Mouse (Mus musculus) central nervous system, embryonic 14 days (tissue): ENCODE measurements around the gene Ccz1. TPM values are rescaled to one million over a fixed set of nuclear protein-coding genes. Genes with fewer than 3 reads are reported as not detected.

Experiments
- polyA plus RNA-seq: library from polyadenylated mRNA; depleted of rRNA; stranded (reverse); fragments of >200 nt; gene quantifications from 2 replicates; pipeline ENCODE4 v1.2.3, GENCODE M21; 2012; rRNA removed

Gene Ccz1
- polyA plus RNA-seq = 56.6 and 62.3 TPM in 2 replicates

DNA sequence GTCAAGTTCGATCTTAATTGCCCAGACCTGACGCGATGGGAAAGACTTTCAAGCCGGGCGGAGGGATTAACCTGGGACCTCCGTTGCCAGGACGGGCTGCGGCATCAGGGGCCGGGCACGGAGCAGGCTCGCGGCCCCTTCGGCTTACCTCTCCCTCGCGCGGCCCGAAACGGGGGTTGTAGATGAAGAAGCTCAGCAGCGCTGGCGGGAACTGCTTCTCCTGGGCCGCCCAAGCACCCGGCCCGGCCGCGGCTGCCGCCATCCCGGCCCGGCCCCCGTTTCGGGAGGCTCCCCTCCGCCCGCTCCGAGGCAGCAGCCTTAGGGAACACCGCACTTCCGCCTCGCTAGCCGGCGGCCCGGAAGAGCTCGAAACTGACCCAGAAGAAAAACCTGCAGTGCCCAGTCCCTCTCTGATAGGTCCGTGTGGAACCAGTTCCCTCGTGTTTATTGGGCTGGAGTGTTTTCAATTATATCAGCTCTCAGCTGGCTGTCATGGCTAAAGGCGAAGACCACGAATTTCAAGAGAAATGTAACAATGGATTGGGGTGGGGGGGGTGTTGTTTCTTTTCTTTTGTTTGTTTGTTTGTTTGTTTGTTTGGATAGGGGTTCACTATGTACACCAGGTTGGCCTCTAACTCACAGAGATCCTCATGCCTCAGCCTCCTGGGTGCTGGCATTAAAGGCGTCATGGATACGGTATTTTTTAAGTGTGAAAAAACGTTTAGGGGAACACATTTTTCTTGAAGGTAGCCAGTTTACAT, at the start of gene Ccz1:
Gene Ccz1 (minus strand): TSS at position 327 of the 761 bp plus-strand sequence.

DNA sequence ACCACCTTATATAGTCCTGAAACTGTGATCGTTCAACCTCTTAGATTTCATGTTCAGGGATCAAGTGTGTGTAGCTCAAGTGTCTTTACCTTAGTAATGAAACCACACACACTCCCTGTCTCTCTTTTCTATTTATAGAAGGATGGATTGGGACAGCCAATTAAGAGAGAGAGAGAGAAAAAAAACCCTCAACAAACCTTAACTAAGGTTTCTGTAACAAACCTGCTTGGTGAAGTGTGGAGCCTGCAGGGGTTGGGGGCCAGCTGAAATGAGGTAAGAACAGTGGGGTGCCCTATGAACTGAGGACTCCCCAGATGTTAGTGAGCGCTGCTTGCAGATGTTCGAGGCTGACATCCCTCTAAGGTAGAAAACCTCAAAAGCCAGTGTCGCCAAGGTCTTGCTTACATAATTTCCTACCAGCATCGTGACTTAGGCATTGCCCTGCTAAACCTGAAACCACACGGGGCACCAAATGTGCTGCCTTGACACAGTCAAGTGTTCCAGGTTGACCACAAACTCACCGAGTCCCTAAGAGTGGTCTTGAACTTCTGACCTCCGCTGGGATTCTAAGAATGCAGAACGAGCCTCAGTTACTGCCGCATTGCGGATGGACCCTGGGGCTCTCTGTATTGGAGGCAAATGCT, 12.1 kb upstream of the Ccz1 start, which contains the start of gene Ocm:
Gene Ocm (minus strand): TSS at position 51 of the 644 bp plus-strand sequence.

Other genes with a start within 250 kb of the Ccz1 start
- gene Eif2ak1, start 197.1 kb downstream of the Ccz1 start, polyA plus RNA-seq = 29.5 and 31.3 TPM in 2 replicates
- 0.39 and 0.49 TPM in 2 replicates for gene Ankrd61, start 117.2 kb downstream of the Ccz1 start, polyA plus RNA-seq
- 73.4 and 78.4 TPM in 2 replicates for gene Aimp2, start 105.0 kb downstream of the Ccz1 start, polyA plus RNA-seq
- 18.8 and 19.4 TPM in 2 replicates for gene Pms2, start 104.9 kb downstream of the Ccz1 start, polyA plus RNA-seq
- gene Gm42421, start 86.7 kb downstream of the Ccz1 start, polyA plus RNA-seq = 3.5 and 3.9 TPM in 2 replicates
- 11.4 TPM in 2 replicates for gene Rsph10b, start 81.8 kb downstream of the Ccz1 start, polyA plus RNA-seq
- gene Ocm, start 11.8 kb upstream of the Ccz1 start, polyA plus RNA-seq = 0.44 TPM in 1 of 2 replicates, not detected in the other
- gene Lmtk2, start 85.6 kb upstream of the Ccz1 start, polyA plus RNA-seq = 13.3 and 14.6 TPM in 2 replicates
- gene Bhlha15, start 175.4 kb upstream of the Ccz1 start, polyA plus RNA-seq = 0.14 and 0.18 TPM in 2 replicates
- 58.9 and 61.2 TPM in 2 replicates for gene Tecpr1, start 208.7 kb upstream of the Ccz1 start, polyA plus RNA-seq
- gene Bri3, start 229.6 kb upstream of the Ccz1 start, polyA plus RNA-seq = 108 and 120 TPM in 2 replicates